Comparison of ENCODE assay signal across 10 mouse cellular contexts in genomic region chr15:100375066-100375465, GRCm38 (mm10). TPM values are rescaled to one million over a fixed set of nuclear protein-coding genes. Genes with fewer than 3 reads are reported as not detected.
DNase-seq lines count a peak whose midpoint lies in the region; ATAC-seq and TF ChIP-seq lines count a peak whose summit lies in the region.
"Had no signal": no experiment of that assay in that cellular context is flagged by ENCODE, and none has a peak within 500 bp of the region (broad histone marks: within the 10 kb centered on the region; RNA-seq: fewer than 3 reads in every experiment).

No protein-coding gene starts in this region.

- H3K4me2 ChIP-seq in hindbrain, embryonic 14.5 days (replicated peaks), result no peak overlapping the region
- no peak overlapping the region for H3K4me2 ChIP-seq in hindbrain, embryonic 16.5 days (ENCODE audit: low read length)
- H3K4me2 ChIP-seq: embryonic facial prominence, embryonic 15.5 days; midbrain, embryonic 12.5 days had no signal

- no peak overlapping the region for H3K9ac ChIP-seq in hindbrain, embryonic 14.5 days
- H3K9ac ChIP-seq in hindbrain, embryonic 16.5 days (ENCODE audit: low read depth, low read length), result no peak overlapping the region
- H3K9ac ChIP-seq: embryonic facial prominence, embryonic 15.5 days; midbrain, embryonic 12.5 days had no signal

- H3K4me3 ChIP-seq in hindbrain, embryonic 14.5 days (replicated peaks; ENCODE audit: low read length), result no peak overlapping the region
- H3K4me3 ChIP-seq in hindbrain, embryonic 16.5 days (ENCODE audit: low read length), result no peak overlapping the region
- H3K4me3 ChIP-seq in G1E (ENCODE audit: low read depth, low read length), result no peak overlapping the region
- H3K4me3 ChIP-seq: embryonic facial prominence, embryonic 15.5 days; midbrain, embryonic 12.5 days had no signal

- ATAC-seq in hindbrain, embryonic 14.5 days (ENCODE audit: low FRiP score), result no peak
- no peak for ATAC-seq in hindbrain, embryonic 16.5 days
- no peak; the same call in 1 of the 2 replicates for ATAC-seq in G1E (ENCODE audit: extremely low read depth, insufficient number of reproducible peaks, low FRiP score, poor library complexity, severe bottlenecking)
- ATAC-seq in megakaryocyte progenitor cell, adult 5-6 weeks (replicated peaks; ENCODE audit: poor library complexity), result peak; percentile 70

- no peaks in the 10 kb centered on the region for H3K36me3 ChIP-seq in hindbrain, embryonic 14.5 days (replicated peaks; ENCODE audit: control insufficient read depth, insufficient read depth)
- H3K36me3 ChIP-seq in hindbrain, embryonic 16.5 days (ENCODE audit: control insufficient read depth, insufficient read depth, low read length), result no peaks in the 10 kb centered on the region
- no peaks in the 10 kb centered on the region for H3K36me3 ChIP-seq in G1E (replicated peaks)
- H3K36me3 ChIP-seq: embryonic facial prominence, embryonic 15.5 days; midbrain, embryonic 12.5 days had no signal

- WGBS in hindbrain, embryonic 14.5 days, result 42% methylated on average over 5 of the region's 5 CpGs
- 34% methylated on average over 5 of the region's 5 CpGs for WGBS in hindbrain, embryonic 16.5 days

- no peak overlapping the region for H3K27ac ChIP-seq in hindbrain, embryonic 14.5 days
- H3K27ac ChIP-seq in hindbrain, embryonic 16.5 days (ENCODE audit: low read depth, low read length), result no peak overlapping the region
- H3K27ac ChIP-seq: embryonic facial prominence, embryonic 15.5 days; midbrain, embryonic 12.5 days had no signal

- H3K4me1 ChIP-seq in hindbrain, embryonic 14.5 days (replicated peaks; ENCODE audit: control insufficient read depth, insufficient read depth, low read length), result no peaks in the 10 kb centered on the region
- H3K4me1 ChIP-seq in hindbrain, embryonic 16.5 days (ENCODE audit: control insufficient read depth, insufficient read depth, low read depth, low read length), result no peaks in the 10 kb centered on the region
- H3K4me1 ChIP-seq in G1E (ENCODE audit: insufficient read depth, low read depth, low read length), result peaks cover 15% of the 10 kb centered on the region
- H3K4me1 ChIP-seq: embryonic facial prominence, embryonic 15.5 days; midbrain, embryonic 12.5 days had no signal

- peak; percentile 82 for DNase-seq in hindbrain, embryonic 14.5 days (ENCODE audit: low spot score)
- DNase-seq in G1E (ENCODE audit: low spot score), result no peak
- peak; percentile 16 for DNase-seq in cerebellum, adult 11-12 months
- peak; percentile 71 for DNase-seq in gastrocnemius, adult 18-20 months (ENCODE audit: low spot score)
- DNase-seq in layer of hippocampus, postnatal 10 days (ENCODE audit: low spot score in 2 of 2), result peak; percentile 74 to 79
- peak; percentile 20 to 39 for DNase-seq in thymus, postnatal 36 days

- 0 out of 2 replicates have a peak, but pooled peaks have one; percentile 5 for TF ChIP-seq CTCF in G1E (IDR thresholded peaks at IDR 0.05; ENCODE audit: low read depth, low read length)

- no peaks in the 10 kb centered on the region for H3K27me3 ChIP-seq in hindbrain, embryonic 14.5 days (ENCODE audit: control insufficient read depth, insufficient read depth, low read length)
- no peaks in the 10 kb centered on the region for H3K27me3 ChIP-seq in hindbrain, embryonic 16.5 days (replicated peaks; ENCODE audit: control insufficient read depth, insufficient read depth, low read length)
- peaks cover 9% of the 10 kb centered on the region for H3K27me3 ChIP-seq in G1E (ENCODE audit: insufficient read depth, low read length)
- H3K27me3 ChIP-seq: embryonic facial prominence, embryonic 15.5 days; midbrain, embryonic 12.5 days had no signal

- H3K9me3 ChIP-seq in hindbrain, embryonic 14.5 days (ENCODE audit: control insufficient read depth, low read length), result no peaks in the 10 kb centered on the region
- peaks cover 3% of the 10 kb centered on the region; the same call in 1 of the 2 replicates for H3K9me3 ChIP-seq in hindbrain, embryonic 16.5 days (ENCODE audit: control insufficient read depth, low read length)
- H3K9me3 ChIP-seq in G1E (replicated peaks), result no peaks in the 10 kb centered on the region
- H3K9me3 ChIP-seq: embryonic facial prominence, embryonic 15.5 days; midbrain, embryonic 12.5 days had no signal

RNA-seq across cellular contexts. Expression of gene Higd1c, which starts 10.7 kb away (rescaled TPM):
- polyA plus RNA-seq in hindbrain, embryonic 14.5 days (2014; fragmentation: Nextera tagmentation; extraction: Ambion mirVana), result not detected in 2 replicates
- polyA plus RNA-seq in hindbrain, embryonic 16.5 days (2015; fragmentation: Nextera tagmentation; extraction: Ambion mirVana), result not detected in 2 replicates
- total RNA-seq in G1E (2014; fragmentation: Nextera tagmentation), result not detected in 2 replicates
- not detected in 2 replicates for total RNA-seq in G1E (2017)
- not detected in 2 replicates for polyA plus RNA-seq in G1E (2012)
- total RNA-seq in gastrocnemius, adult 18-20 months (2021), result not detected
- not detected for total RNA-seq in layer of hippocampus, postnatal 10 days (2021)
- not detected in 2 replicates for total RNA-seq in megakaryocyte progenitor cell, adult 5-6 weeks (2015)
- total RNA-seq in megakaryocyte progenitor cell, adult 5-6 weeks (2017), result not detected in 2 replicates
- polyA plus RNA-seq: embryonic facial prominence, embryonic 15.5 days; midbrain, embryonic 12.5 days had no signal

RNA-seq across cellular contexts. Expression of gene Mettl7a2, which starts 22.1 kb away (rescaled TPM):
- polyA plus RNA-seq in hindbrain, embryonic 14.5 days (2014; fragmentation: Nextera tagmentation; extraction: Ambion mirVana), result not detected in 2 replicates
- not detected in 2 replicates for polyA plus RNA-seq in hindbrain, embryonic 16.5 days (2015; fragmentation: Nextera tagmentation; extraction: Ambion mirVana)
- total RNA-seq in G1E (2014; fragmentation: Nextera tagmentation), result 2.2 TPM in 1 of 2 replicates, not detected in the other
- 2.1 and 3.1 TPM in 2 replicates for total RNA-seq in G1E (2017)
- 2.4 TPM in 2 replicates for polyA plus RNA-seq in G1E (2012)
- under 1 TPM; 0.43 to 0.68 TPM for total RNA-seq in gastrocnemius, adult 18-20 months (2021)
- total RNA-seq in layer of hippocampus, postnatal 10 days (2021), result under 1 TPM in 1 of 2 experiments, not detected in 1; 0.39 TPM
- total RNA-seq in megakaryocyte progenitor cell, adult 5-6 weeks (2015), result not detected in 2 replicates
- total RNA-seq in megakaryocyte progenitor cell, adult 5-6 weeks (2017), result not detected in 2 replicates
- polyA plus RNA-seq: embryonic facial prominence, embryonic 15.5 days; midbrain, embryonic 12.5 days had no signal

RNA-seq across cellular contexts. Expression of gene Methig1, which starts 22.1 kb away (rescaled TPM):
- 0.27 TPM in 1 of 2 replicates, not detected in the other for polyA plus RNA-seq in hindbrain, embryonic 14.5 days (2014; fragmentation: Nextera tagmentation; extraction: Ambion mirVana)
- polyA plus RNA-seq in hindbrain, embryonic 16.5 days (2015; fragmentation: Nextera tagmentation; extraction: Ambion mirVana), result not detected in 2 replicates
- total RNA-seq in G1E (2014; fragmentation: Nextera tagmentation) (not detected in 2 replicates), G1E (2017) (not detected in 2 replicates)
- 0.11 and 0.22 TPM in 2 replicates for polyA plus RNA-seq in G1E (2012)
- not detected for total RNA-seq in gastrocnemius, adult 18-20 months (2021)
- total RNA-seq in layer of hippocampus, postnatal 10 days (2021), result not detected
- not detected in 2 replicates for total RNA-seq in megakaryocyte progenitor cell, adult 5-6 weeks (2015)
- not detected in 2 replicates for total RNA-seq in megakaryocyte progenitor cell, adult 5-6 weeks (2017)
- polyA plus RNA-seq: embryonic facial prominence, embryonic 15.5 days; midbrain, embryonic 12.5 days had no signal

RNA-seq across cellular contexts. Expression of gene Mettl7a3, which starts 40.3 kb away (rescaled TPM):
- polyA plus RNA-seq in hindbrain, embryonic 14.5 days (2014; fragmentation: Nextera tagmentation; extraction: Ambion mirVana), result not detected in 2 replicates
- polyA plus RNA-seq in hindbrain, embryonic 16.5 days (2015; fragmentation: Nextera tagmentation; extraction: Ambion mirVana), result 0.09 TPM in 1 of 2 replicates, not detected in the other
- total RNA-seq in G1E (2014; fragmentation: Nextera tagmentation), result 1.4 TPM in 1 of 2 replicates, not detected in the other
- 0.66 and 0.93 TPM in 2 replicates for total RNA-seq in G1E (2017)
- polyA plus RNA-seq in G1E (2012), result not detected in 2 replicates
- under 1 TPM; 0.17 to 0.41 TPM for total RNA-seq in gastrocnemius, adult 18-20 months (2021)
- not detected for total RNA-seq in layer of hippocampus, postnatal 10 days (2021)
- not detected in 2 replicates for total RNA-seq in megakaryocyte progenitor cell, adult 5-6 weeks (2015)
- total RNA-seq in megakaryocyte progenitor cell, adult 5-6 weeks (2017), result 0.10 TPM in 1 of 2 replicates, not detected in the other
- polyA plus RNA-seq: midbrain, embryonic 12.5 days had no signal

RNA-seq across cellular contexts. Expression of gene Gm5475, which starts 46.9 kb away (rescaled TPM):
- 0.13 and 0.15 TPM in 2 replicates for polyA plus RNA-seq in hindbrain, embryonic 14.5 days (2014; fragmentation: Nextera tagmentation; extraction: Ambion mirVana)
- polyA plus RNA-seq in hindbrain, embryonic 16.5 days (2015; fragmentation: Nextera tagmentation; extraction: Ambion mirVana), result 0.11 and 0.16 TPM in 2 replicates
- total RNA-seq in G1E (2014; fragmentation: Nextera tagmentation) (not detected in 2 replicates), G1E (2017) (0.05 and 0.17 TPM in 2 replicates)
- not detected in 2 replicates for polyA plus RNA-seq in G1E (2012)
- under 1 TPM in 1 of 2 experiments, not detected in 1; 0.09 TPM for total RNA-seq in gastrocnemius, adult 18-20 months (2021)
- under 1 TPM; 0.14 to 0.16 TPM for total RNA-seq in layer of hippocampus, postnatal 10 days (2021)
- not detected in 2 replicates for total RNA-seq in megakaryocyte progenitor cell, adult 5-6 weeks (2015)
- not detected in 2 replicates for total RNA-seq in megakaryocyte progenitor cell, adult 5-6 weeks (2017)
